Mouse (Mus musculus) MEL (cell line): ENCODE data around the gene Zscan12. TPM values are rescaled to one million over a fixed set of nuclear protein-coding genes. Genes with fewer than 3 reads are reported as not detected.

Experiments used
- DNase-seq: peaks from one replicate; pipeline ENCODE4 v3.0.0; 2011; ENCODE audit warnings: low read depth, low spot score
- H3K27ac ChIP-seq: 2 replicates; pipeline ENCODE4 v1.5.1; 2012; ENCODE audit warnings: low read depth, mild to moderate bottlenecking, control low read depth, low read length, moderate library complexity; ENCODE audit not compliant: control insufficient read depth
- H3K27me3 ChIP-seq, 2 experiments: fragments of 150-350 bp in 1 of 2; sonication (generic) in 1 of 2; 2 replicates each; pipeline ENCODE4 v1.6.1; 2012; ENCODE audit warnings: low read length in 2 of 2, mild to moderate bottlenecking in 2 of 2, improper control_type of control experiment in 1 of 2, moderate library complexity in 1 of 2; ENCODE audit not compliant: insufficient read depth in 2 of 2, control insufficient read depth in 1 of 2
- H3K36me3 ChIP-seq, 2 experiments: 2 replicates each; pipeline ENCODE4 v1.6.1; 2012 to 2014; ENCODE audit warnings: low read length in 2 of 2, improper control_type of control experiment in 1 of 2, inconsistent platforms in 1 of 2, mild to moderate bottlenecking in 1 of 2; ENCODE audit not compliant: insufficient read depth in 2 of 2, control insufficient read depth in 1 of 2
- H3K4me1 ChIP-seq, 2 experiments: fragments of 150-350 bp in 1 of 2; sonication (generic) in 1 of 2; 2 replicates each; pipeline ENCODE4 v1.6.1; 2012; ENCODE audit warnings: low read length in 2 of 2, improper control_type of control experiment in 1 of 2, mild to moderate bottlenecking in 1 of 2; ENCODE audit not compliant: insufficient read depth in 2 of 2, control insufficient read depth in 1 of 2
- H3K4me3 ChIP-seq, 2 experiments: fragments of 150-350 bp in 1 of 2; sonication (generic) in 1 of 2; 2 replicates each; pipeline ENCODE4 v1.5.1; 2012; ENCODE audit warnings: low read depth in 2 of 2, low read length in 2 of 2, mild to moderate bottlenecking in 2 of 2, moderate library complexity in 2 of 2, control low read depth in 1 of 2, improper control_type of control experiment in 1 of 2; ENCODE audit not compliant: control insufficient read depth in 1 of 2, insufficient read depth in 1 of 2
- H3K79me2 ChIP-seq: 2 replicates; pipeline ENCODE4 v1.6.1; 2012; ENCODE audit warnings: mild to moderate bottlenecking, low read length, moderate library complexity; ENCODE audit not compliant: control insufficient read depth, poor library complexity, insufficient read depth
- H3K9ac ChIP-seq: 2 replicates; pipeline ENCODE4 v1.6.1; 2012; ENCODE audit warnings: low read depth, mild to moderate bottlenecking, control low read depth, low read length, moderate library complexity; ENCODE audit not compliant: control insufficient read depth, poor library complexity, severe bottlenecking
- H3K9me3 ChIP-seq: fragments of 150-350 bp; sonication (generic); replicated peaks from 2 replicates; pipeline ENCODE4 v1.6.1; 2012; ENCODE audit warnings: mild to moderate bottlenecking, low read length, improper control_type of control experiment, moderate library complexity; ENCODE audit not compliant: insufficient read depth
- BHLHE40 ChIP-seq: IDR thresholded peaks from 2 replicates; pipeline ENCODE4 v1.6.1; 2012; ENCODE audit warnings: low read depth, mild to moderate bottlenecking, inconsistent platforms, low read length, improper control_type of control experiment, borderline replicate concordance
- CHD1 ChIP-seq: IDR thresholded peaks from 2 replicates; pipeline ENCODE4 v1.6.1; 2012; ENCODE audit warnings: low read depth, mild to moderate bottlenecking, inconsistent platforms, low read length, improper control_type of control experiment
- CHD2 ChIP-seq: IDR thresholded peaks from 2 replicates; pipeline ENCODE4 v1.6.1; 2011; ENCODE audit warnings: low read length, improper control_type of control experiment
- CTCF ChIP-seq, 3 experiments: IDR thresholded peaks in 2 of 3; conservative IDR thresholded peaks in 1 of 3; 2 replicates each; pipeline ENCODE4 v1.5.1; 2011 to 2012; ENCODE audit warnings: low read length in 3 of 3, low read depth in 2 of 3, mild to moderate bottlenecking in 2 of 3, improper control_type of control experiment in 1 of 3, inconsistent platforms in 1 of 3, mixed read lengths in 1 of 3, moderate library complexity in 1 of 3; ENCODE audit not compliant: control insufficient read depth in 1 of 3, insufficient read depth in 1 of 3, poor library complexity in 1 of 3, severe bottlenecking in 1 of 3
- E2F4 ChIP-seq: IDR thresholded peaks from 2 replicates; pipeline ENCODE4 v1.6.1; 2011; ENCODE audit warnings: low read depth, low read length, improper control_type of control experiment, borderline replicate concordance
- ETS1 ChIP-seq: IDR thresholded peaks from 2 replicates; pipeline ENCODE4 v1.6.1; 2012; ENCODE audit warnings: low read depth, mild to moderate bottlenecking, inconsistent platforms, low read length, improper control_type of control experiment, moderate library complexity
- GABPA ChIP-seq: IDR thresholded peaks from 2 replicates; pipeline ENCODE4 v1.6.1; 2012; ENCODE audit warnings: low read depth, mild to moderate bottlenecking, inconsistent platforms, low read length, improper control_type of control experiment, moderate library complexity
- GATA1 ChIP-seq: IDR thresholded peaks from 2 replicates; pipeline ENCODE4 v1.6.1; 2011; ENCODE audit warnings: low read depth, low read length, improper control_type of control experiment
- JUND ChIP-seq: IDR thresholded peaks from 2 replicates; pipeline ENCODE4 v1.6.1; 2011; ENCODE audit warnings: low read depth, mild to moderate bottlenecking, improper control_type of control experiment, low read length
- KAT2A ChIP-seq: conservative IDR thresholded peaks from 2 replicates; pipeline ENCODE4 v1.6.1; 2012; ENCODE audit warnings: low read depth, low read length, improper control_type of control experiment, inconsistent platforms
- MAX ChIP-seq: IDR thresholded peaks from 2 replicates; pipeline ENCODE4 v1.6.1; 2011; ENCODE audit warnings: low read length, improper control_type of control experiment
- MAZ ChIP-seq: IDR thresholded peaks from 2 replicates; pipeline ENCODE4 v1.6.1; 2012; ENCODE audit warnings: low read depth, mild to moderate bottlenecking, inconsistent platforms, low read length, improper control_type of control experiment
- MXI1 ChIP-seq: IDR thresholded peaks from 2 replicates; pipeline ENCODE4 v1.6.1; 2011; ENCODE audit warnings: mild to moderate bottlenecking, low read depth, low read length, improper control_type of control experiment
- MYB ChIP-seq: IDR thresholded peaks from 2 replicates; pipeline ENCODE4 v1.6.1; 2011; ENCODE audit warnings: mild to moderate bottlenecking, low read depth, low read length, improper control_type of control experiment
- MYC ChIP-seq: IDR thresholded peaks from 2 replicates; pipeline ENCODE4 v1.6.1; 2011; ENCODE audit warnings: low read depth, mild to moderate bottlenecking, low read length, improper control_type of control experiment, moderate library complexity
- POLR2A ChIP-seq, 2 experiments: IDR thresholded peaks; 2 replicates each; pipeline ENCODE4 v1.6.1; 2011 to 2012; ENCODE audit warnings: low read length in 2 of 2, mild to moderate bottlenecking in 2 of 2, control low read depth in 1 of 2, improper control_type of control experiment in 1 of 2, low read depth in 1 of 2, moderate library complexity in 1 of 2; ENCODE audit not compliant: control insufficient read depth in 1 of 2, insufficient read depth in 1 of 2, poor library complexity in 1 of 2
- POLR2AphosphoS2 ChIP-seq: IDR thresholded peaks from 2 replicates; pipeline ENCODE4 v1.6.1; 2011; ENCODE audit warnings: low read length, improper control_type of control experiment
- POLR2AphosphoS5 ChIP-seq: IDR thresholded peaks from 2 replicates; pipeline ENCODE4 v1.6.1; 2012; ENCODE audit warnings: low read depth, borderline replicate concordance, mild to moderate bottlenecking, inconsistent platforms, low read length, moderate library complexity, mixed read lengths
- RCOR1 ChIP-seq: IDR thresholded peaks from 2 replicates; pipeline ENCODE4 v1.6.1; 2012; ENCODE audit warnings: low read depth, mild to moderate bottlenecking, inconsistent platforms, low read length, improper control_type of control experiment
- SMC3 ChIP-seq: IDR thresholded peaks from 2 replicates; pipeline ENCODE4 v1.6.1; 2011; ENCODE audit warnings: low read depth, low read length, improper control_type of control experiment
- TAL1 ChIP-seq: IDR thresholded peaks from 2 replicates; pipeline ENCODE4 v1.6.1; 2012; ENCODE audit warnings: mild to moderate bottlenecking, inconsistent platforms, low read length, moderate library complexity, mixed read lengths
- UBTF ChIP-seq: IDR thresholded peaks from 2 replicates; pipeline ENCODE4 v1.6.1; 2012; ENCODE audit warnings: low read depth, mild to moderate bottlenecking, inconsistent platforms, low read length, improper control_type of control experiment, moderate library complexity, borderline replicate concordance; ENCODE audit not compliant: insufficient read depth
- USF1 ChIP-seq: IDR thresholded peaks from 2 replicates; pipeline ENCODE4 v1.6.1; 2014; ENCODE audit warnings: low read depth, mild to moderate bottlenecking, inconsistent platforms, low read length, improper control_type of control experiment, moderate library complexity
- USF2 ChIP-seq, 2 experiments: IDR thresholded peaks; 2 replicates each; pipeline ENCODE4 v1.6.1; 2011 to 2012; ENCODE audit warnings: improper control_type of control experiment in 2 of 2, low read length in 2 of 2, borderline replicate concordance in 1 of 2, inconsistent platforms in 1 of 2, low read depth in 1 of 2, mild to moderate bottlenecking in 1 of 2; ENCODE audit not compliant: insufficient read depth in 1 of 2
- ZC3H11A ChIP-seq: IDR thresholded peaks from 2 replicates; pipeline ENCODE4 v1.6.1; 2012; ENCODE audit warnings: low read depth, mild to moderate bottlenecking, inconsistent platforms, low read length, improper control_type of control experiment
- ZKSCAN1 ChIP-seq: IDR thresholded peaks from 2 replicates; pipeline ENCODE4 v1.6.1; 2012; ENCODE audit warnings: low read depth, mild to moderate bottlenecking, inconsistent platforms, low read length, improper control_type of control experiment, moderate library complexity
- ZNF384 ChIP-seq: IDR thresholded peaks from 2 replicates; pipeline ENCODE4 v1.6.1; 2012; ENCODE audit warnings: low read depth, mild to moderate bottlenecking, inconsistent platforms, low read length, improper control_type of control experiment
- polyA plus RNA-seq, 2 experiments: library from polyadenylated mRNA; stranded (reverse) in 1 of 2; unstranded in 1 of 2; fragments of >175 nt in 1 of 2; fragments of >200 nt in 1 of 2; gene quantifications; 2 replicates each; pipeline versions ENCODE4 v1.2.1 to v1.2.4; 2012; ENCODE audit warnings: low replicate concordance in 2 of 2, low read depth in 1 of 2; ENCODE audit not compliant: insufficient read length in 2 of 2, insufficient read depth in 1 of 2, missing spikeins in 1 of 2
- total RNA-seq: library from RNA; depleted of rRNA; stranded (reverse); fragments of 300-350 nt; gene quantifications from 2 replicates; pipeline ENCODE4 v1.2.3, GENCODE M21; 2012

The Zscan12 gene
- total and polyA plus RNA-seq, 3 experiments: 6.8 to 11.1 TPM; not detected in 1

GRCm38 (mm10) chr13:21397486-21397885 lies 34.9 kb downstream of the Zscan12 start:
- H3K9ac ChIP-seq: no peak overlapping the region
- no peak for DNase-seq
- H3K36me3 ChIP-seq: peaks cover 6 to 14% of the 10 kb centered on the region in 2 experiments

GRCm38 (mm10) chr13:21401166-21401565 lies 38.5 kb downstream of the Zscan12 start:
- Histone ChIP-seq H3K27ac (no peak overlapping the region), H3K9me3 (no peaks in the 10 kb centered on the region), H3K4me3 (no peak overlapping the region), H3K4me1 (peaks cover 0 to 6% of the 10 kb centered on the region in 2 experiments; a peak in 3 of 4 replicates), H3K27me3 (no peaks in the 10 kb centered on the region; a peak in 1 of 4 replicates), H3K79me2 (peaks cover 12% of the 10 kb centered on the region), H3K9ac (no peak overlapping the region), H3K36me3 (peaks cover 1 to 10% of the 10 kb centered on the region in 2 experiments; a peak in 3 of 4 replicates)
- TF ChIP-seq JUND: no peak
- no peak for TF ChIP-seq MAX
- no peak for TF ChIP-seq MYB
- TF ChIP-seq CHD1: no peak
- no peak for TF ChIP-seq GABPA
- no peak for TF ChIP-seq ZC3H11A
- no peak for TF ChIP-seq ZKSCAN1
- TF ChIP-seq TAL1: no peak
- no peak for TF ChIP-seq USF1
- no peak for TF ChIP-seq KAT2A
- no peak for TF ChIP-seq POLR2A (IDR thresholded peaks at IDR 0.05; ENCODE audit: control insufficient read depth in 1 of 2, insufficient read depth in 1 of 2, low read depth in 1 of 2, low read length in 2 of 2, poor library complexity in 1 of 2)
- no peak for TF ChIP-seq USF2 (IDR thresholded peaks at IDR 0.05; ENCODE audit: borderline replicate concordance in 1 of 2, insufficient read depth in 1 of 2, low read depth in 1 of 2, low read length in 2 of 2)
- TF ChIP-seq POLR2AphosphoS5: no peak
- TF ChIP-seq ZNF384: no peak
- TF ChIP-seq CTCF (IDR thresholded peaks at IDR 0.05 in 2 of 3, conservative IDR thresholded peaks at IDR 0.05 in 1 of 3; ENCODE audit: control insufficient read depth in 1 of 3, insufficient read depth in 1 of 3, low read depth in 2 of 3, low read length in 3 of 3, poor library complexity in 1 of 3, severe bottlenecking in 1 of 3): no peak
- no peak for TF ChIP-seq CHD2
- TF ChIP-seq E2F4: no peak
- no peak for TF ChIP-seq MXI1
- TF ChIP-seq UBTF: no peak
- no peak for DNase-seq

More at GRCm38 (mm10) chr13:21397486-21397885, 34.9 kb downstream of the Zscan12 start:
- Histone ChIP-seq H3K27ac (no peak overlapping the region), H3K79me2 (peaks cover 11% of the 10 kb centered on the region), H3K9me3 (no peaks in the 10 kb centered on the region), H3K27me3 (no peaks in the 10 kb centered on the region), H3K4me1 (peaks cover 0 to 3% of the 10 kb centered on the region in 2 experiments; a peak in 3 of 4 replicates), H3K4me3 (no peak overlapping the region)
- TF ChIP-seq RCOR1 (no peak), MYC (no peak), MAZ (no peak), ETS1 (no peak), POLR2AphosphoS5 (no peak), GABPA (no peak), SMC3 (no peak), GATA1 (no peak), ZKSCAN1 (no peak), E2F4 (no peak), POLR2AphosphoS2 (no peak), BHLHE40 (no peak), MYB (no peak), CTCF (IDR thresholded peaks at IDR 0.05 in 2 of 3, conservative IDR thresholded peaks at IDR 0.05 in 1 of 3; ENCODE audit: control insufficient read depth in 1 of 3, insufficient read depth in 1 of 3, low read depth in 2 of 3, low read length in 3 of 3, poor library complexity in 1 of 3, severe bottlenecking in 1 of 3) (no peak)
